Mouse (Mus musculus) lung, postnatal 0 days (tissue): ENCODE data around the gene App. TPM values are rescaled to one million over a fixed set of nuclear protein-coding genes. Genes with fewer than 3 reads are reported as not detected.

Experiments used
- ATAC-seq: fragments of 200-750 bp; cut with Nextera tagmentation; 2 replicates; pipeline ENCODE4 v1.8.0; 2017; ENCODE audit warnings: moderate library complexity
- DNase-seq: peaks from one replicate; pipeline ENCODE4 v3.0.0-alpha.2; 2016; ENCODE audit warnings: low spot score
- H3K27ac ChIP-seq: fragments of 300-500 bp; sonication (generic); 2 replicates; pipeline ENCODE4 v1.5.1; 2014; ENCODE audit warnings: antibody characterized with exemption, mild to moderate bottlenecking, low read length, mixed read lengths
- H3K27me3 ChIP-seq: fragments of 300-500 bp; sonication (generic); replicated peaks from 2 replicates; pipeline ENCODE4 v1.6.1; 2014; ENCODE audit warnings: low read length, mixed read lengths; ENCODE audit not compliant: insufficient read depth
- H3K36me3 ChIP-seq: fragments of 300-500 bp; sonication (generic); 2 replicates; pipeline ENCODE4 v1.6.1; 2014; ENCODE audit warnings: low read length, mixed read lengths; ENCODE audit not compliant: insufficient read depth
- H3K4me1 ChIP-seq: fragments of 300-500 bp; sonication (generic); 2 replicates; pipeline ENCODE4 v1.6.1; 2014; ENCODE audit warnings: antibody characterized with exemption, low read depth, low read length, mixed read lengths; ENCODE audit not compliant: insufficient read depth
- H3K4me2 ChIP-seq: fragments of 300-500 bp; sonication (generic); replicated peaks from 2 replicates; pipeline ENCODE4 v1.6.1; 2014; ENCODE audit warnings: low read depth, mild to moderate bottlenecking, low read length, moderate library complexity, mixed read lengths
- H3K4me3 ChIP-seq: fragments of 300-500 bp; sonication (generic); 2 replicates; pipeline ENCODE4 v1.5.1; 2014; ENCODE audit warnings: low read depth, low read length
- H3K9ac ChIP-seq: fragments of 300-500 bp; sonication (generic); replicated peaks from 2 replicates; pipeline ENCODE4 v1.6.1; 2014; ENCODE audit warnings: low read depth, mild to moderate bottlenecking
- H3K9me3 ChIP-seq: fragments of 300-500 bp; sonication (generic); 2 replicates; pipeline ENCODE4 v1.6.1; 2016; ENCODE audit warnings: low read length, mixed read lengths
- CTCF ChIP-seq: IDR thresholded peaks from 2 replicates; pipeline ENCODE4 v1.5.1; 2016; ENCODE audit warnings: antibody characterized with exemption, mild to moderate bottlenecking
- EP300 ChIP-seq: IDR thresholded peaks from 2 replicates; pipeline ENCODE4 v1.6.1; 2016; ENCODE audit warnings: antibody characterized with exemption, mild to moderate bottlenecking, control low read depth
- WGBS: fragments of 180-500 bp; shearing (Covaris S2); extraction: QIAGEN DNeasy Blood & Tissue Kit; methylation state at CpG from one replicate; pipeline ENCODE4 v1.1.7; 2014; 5-methylcytosine and 5-hydroxymethylcytosine counted together
- polyA plus RNA-seq: library from polyadenylated mRNA; unstranded; fragments of >200 nt; fragmentation: Nextera tagmentation; extraction: Ambion mirVana; gene quantifications from 2 replicates; pipeline ENCODE4 v1.2.1, GENCODE M21; 2015

App gene
- polyA plus RNA-seq, 1 experiment from 2014 or later = 425 TPM

DNA sequence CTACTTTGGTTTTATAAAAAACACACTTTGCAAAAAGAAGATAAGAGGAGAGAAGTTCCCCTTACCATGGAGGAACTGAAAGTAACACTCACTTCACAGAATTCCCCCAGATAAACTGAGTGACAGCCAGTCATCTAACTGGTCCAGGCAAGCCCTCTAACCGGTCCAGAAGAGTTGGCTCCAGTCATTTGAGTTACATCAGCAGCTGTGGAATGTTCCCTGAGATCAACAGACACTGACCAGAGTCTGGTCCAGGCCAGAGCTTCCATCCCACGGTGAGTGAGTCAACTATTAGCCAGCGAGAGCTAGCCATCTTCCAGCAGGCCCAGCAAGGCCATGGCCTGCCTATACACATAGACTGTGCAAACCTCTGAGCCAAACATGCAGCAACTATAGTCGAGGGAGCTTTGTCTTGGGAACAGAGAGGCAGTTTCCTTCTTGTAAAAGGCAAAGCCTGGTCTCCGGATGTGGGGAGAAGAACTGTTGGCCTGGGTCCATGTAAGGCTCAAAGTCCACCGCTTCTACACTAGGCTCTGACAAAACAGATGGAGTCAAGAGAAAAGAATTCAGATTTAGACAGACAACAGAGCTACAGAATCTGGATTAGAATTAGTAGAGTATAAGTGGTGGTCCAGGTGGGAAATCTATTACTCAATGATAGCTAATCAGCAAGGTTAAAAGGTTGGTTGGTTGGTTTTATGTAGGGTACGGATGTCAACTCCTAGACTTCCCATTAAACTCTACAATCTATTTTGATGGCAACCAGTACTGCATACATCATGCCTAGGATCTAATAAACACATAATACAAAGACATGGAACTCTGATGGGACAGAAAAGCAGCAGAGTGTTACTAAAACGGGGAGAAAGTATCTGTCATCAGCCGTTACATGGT lies 24.7 kb downstream of the App start:
- peak overlapping the region; percentile 57 for H3K27ac ChIP-seq
- H3K36me3 ChIP-seq = no peaks in the 10 kb centered on the region
- WGBS = 31% methylated on average over 9 of the region's 9 CpGs
- H3K4me2 ChIP-seq = no peak overlapping the region
- TF ChIP-seq CTCF = no peak
- TF ChIP-seq EP300 = peak; percentile 40; the same call in 1 of the 2 replicates
- no peaks in the 10 kb centered on the region for H3K27me3 ChIP-seq
- H3K9ac ChIP-seq = no peak overlapping the region
- DNase-seq = peak; percentile 72
- H3K9me3 ChIP-seq = no peaks in the 10 kb centered on the region
- H3K4me3 ChIP-seq = no peak overlapping the region
- peaks cover 31% of the 10 kb centered on the region; the same call in 1 of the 2 replicates for H3K4me1 ChIP-seq
- ATAC-seq = peak; percentile 76

DNA sequence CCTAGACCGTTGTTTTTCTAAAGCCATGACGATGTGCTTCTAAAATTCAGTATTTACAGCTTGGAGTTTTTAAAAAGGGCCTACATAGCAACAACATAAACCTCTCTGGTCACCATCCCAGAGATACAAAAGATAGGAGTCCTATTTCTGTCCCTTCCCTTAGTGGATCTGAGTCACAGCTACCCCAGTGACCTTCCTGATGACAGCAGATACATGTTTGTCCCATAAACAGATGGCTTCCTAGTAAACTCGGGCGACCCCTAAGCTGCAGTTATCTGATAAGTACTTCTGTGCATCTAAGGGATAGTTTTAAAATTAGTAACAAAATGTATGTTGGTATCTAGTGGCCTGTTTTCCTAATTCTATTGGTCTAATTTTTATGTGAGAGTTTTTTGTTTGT lies 26.1 kb downstream of the App start:
- no peaks in the 10 kb centered on the region for H3K36me3 ChIP-seq
- H3K27ac ChIP-seq = no peak overlapping the region
- no peaks in the 10 kb centered on the region for H3K27me3 ChIP-seq
- peaks cover 27% of the 10 kb centered on the region; the same call in 1 of the 2 replicates for H3K4me1 ChIP-seq
- no peak for DNase-seq
- 60% methylated on average over 4 of the region's 4 CpGs for WGBS
- H3K9me3 ChIP-seq = no peaks in the 10 kb centered on the region
- ATAC-seq = peak; percentile 34; the same call in 1 of the 2 replicates
- no peak overlapping the region for H3K9ac ChIP-seq
- H3K4me3 ChIP-seq = no peak overlapping the region
- H3K4me2 ChIP-seq = no peak overlapping the region
- TF ChIP-seq CTCF (no peak), EP300 (peak; percentile 84)

DNA sequence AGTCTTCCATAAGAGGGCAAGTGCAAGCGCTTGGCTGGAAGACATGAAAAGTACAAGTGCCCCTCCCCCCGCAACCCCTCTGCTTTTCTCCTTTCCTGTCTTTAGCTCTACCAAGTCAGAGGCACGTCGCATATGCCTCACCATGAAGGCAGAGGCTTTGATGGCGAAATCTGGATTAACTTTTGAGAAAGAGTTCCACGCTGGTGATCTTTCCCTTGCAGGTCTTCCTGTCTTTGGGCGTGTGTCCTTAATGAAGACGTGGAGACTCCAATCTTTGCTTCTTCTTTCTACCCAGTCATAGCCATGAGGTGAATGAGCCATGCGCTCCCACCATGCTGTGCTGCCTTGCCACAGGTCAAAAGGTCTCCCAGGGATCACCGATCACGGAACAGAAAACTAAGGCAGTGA lies 27.8 kb downstream of the App start:
- H3K4me3 ChIP-seq = no peak overlapping the region
- H3K4me2 ChIP-seq = no peak overlapping the region
- no peak for TF ChIP-seq EP300
- TF ChIP-seq CTCF = no peak

DNA sequence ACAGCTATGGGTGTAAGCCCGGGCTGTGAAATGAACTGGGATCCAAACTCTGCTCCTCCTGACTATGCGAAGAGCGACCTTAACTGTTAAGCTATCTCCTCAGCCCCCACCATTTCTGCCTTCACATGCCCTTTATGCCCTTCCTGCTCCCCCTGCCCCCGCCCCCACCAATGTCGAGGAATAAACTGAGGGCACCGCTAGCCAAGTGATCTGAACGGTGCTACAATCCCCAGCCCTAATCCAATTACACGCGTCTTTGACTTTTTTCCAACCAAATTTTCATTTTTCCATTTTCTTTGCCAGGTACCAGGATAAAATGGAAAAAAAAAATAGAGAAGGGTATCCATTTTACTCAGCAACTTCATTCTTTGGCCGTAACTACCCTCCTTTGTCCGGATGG lies 28.2 kb downstream of the App start:
- TF ChIP-seq EP300 (no peak), CTCF (no peak)
- H3K9ac ChIP-seq = no peak overlapping the region
- H3K27me3 ChIP-seq = no peaks in the 10 kb centered on the region
- ATAC-seq (no peak), DNase-seq (no peak)
- H3K4me1 ChIP-seq = peaks cover 14% of the 10 kb centered on the region; the same call in 1 of the 2 replicates
- WGBS = 85% methylated on average over 11 of the region's 11 CpGs
- H3K4me3 ChIP-seq = no peak overlapping the region
- H3K9me3 ChIP-seq = no peaks in the 10 kb centered on the region
- H3K4me2 ChIP-seq = no peak overlapping the region
- H3K36me3 ChIP-seq = no peaks in the 10 kb centered on the region
- H3K27ac ChIP-seq = no peak overlapping the region

More for the DNA sequence above, 27.8 kb downstream of the App start:
- H3K27me3 ChIP-seq = no peaks in the 10 kb centered on the region
- ATAC-seq (no peak), DNase-seq (no peak)
- H3K4me1 ChIP-seq = peaks cover 17% of the 10 kb centered on the region; the same call in 1 of the 2 replicates
- H3K9me3 ChIP-seq = no peaks in the 10 kb centered on the region
- H3K9ac ChIP-seq = no peak overlapping the region
- 90% methylated on average over 11 of the region's 11 CpGs for WGBS
- H3K27ac ChIP-seq = no peak overlapping the region
- no peaks in the 10 kb centered on the region for H3K36me3 ChIP-seq

DNA sequence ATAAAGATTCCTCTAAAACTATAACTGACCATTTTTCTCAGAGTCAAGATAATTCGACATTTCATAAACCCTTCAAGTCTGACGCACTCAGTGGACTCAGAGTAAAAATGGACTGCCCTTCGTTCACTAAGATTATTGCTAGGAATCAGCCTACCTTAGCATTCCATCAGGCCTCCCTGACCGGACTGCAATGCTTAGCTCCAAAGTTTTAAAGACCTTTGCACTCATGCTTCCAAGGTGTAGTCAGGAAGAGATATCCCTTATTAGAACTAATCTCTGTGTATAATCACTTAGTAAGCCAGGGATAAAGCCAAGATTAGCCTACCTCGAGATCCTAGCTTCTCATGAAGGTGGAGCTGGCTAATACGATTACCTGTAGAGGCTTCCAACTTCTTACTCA lies 29.2 kb downstream of the App start:
- H3K27me3 ChIP-seq = no peaks in the 10 kb centered on the region
- ATAC-seq (no peak), DNase-seq (no peak)
- H3K4me2 ChIP-seq = no peak overlapping the region
- H3K36me3 ChIP-seq = no peaks in the 10 kb centered on the region
- no peak overlapping the region for H3K27ac ChIP-seq
- H3K4me3 ChIP-seq = no peak overlapping the region
- no peak overlapping the region for H3K9ac ChIP-seq
- TF ChIP-seq EP300 (no peak), CTCF (no peak)
- peaks cover 12% of the 10 kb centered on the region; the same call in 1 of the 2 replicates for H3K4me1 ChIP-seq
- no peaks in the 10 kb centered on the region for H3K9me3 ChIP-seq
- WGBS = 83% methylated on average over 6 of the region's 6 CpGs

DNA sequence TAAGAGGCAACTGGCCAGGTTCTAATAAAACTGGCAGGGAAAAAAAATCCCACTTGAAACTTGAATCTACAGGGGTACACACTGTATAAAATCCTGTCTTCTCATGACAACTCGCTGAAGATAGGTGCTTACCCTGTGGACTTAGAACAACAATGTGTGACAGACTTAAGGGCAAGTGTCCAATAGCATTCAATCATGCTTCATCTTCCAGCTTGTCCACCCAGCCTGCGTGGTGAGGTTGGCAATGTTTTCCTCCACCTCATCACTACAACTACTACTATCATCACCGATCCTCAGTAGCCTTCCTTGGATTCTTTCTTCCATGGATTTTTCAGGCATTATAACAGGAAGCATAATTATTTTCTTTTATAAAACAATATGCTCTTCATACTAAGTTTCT lies 29.7 kb downstream of the App start:
- no peak overlapping the region for H3K4me3 ChIP-seq
- H3K9ac ChIP-seq = no peak overlapping the region
- H3K36me3 ChIP-seq = no peaks in the 10 kb centered on the region
- no peak for TF ChIP-seq CTCF
- H3K4me1 ChIP-seq = peaks cover 8% of the 10 kb centered on the region; the same call in 1 of the 2 replicates
- ATAC-seq (no peak), DNase-seq (no peak)
- H3K4me2 ChIP-seq = no peak overlapping the region
- WGBS = 64% methylated on average over 3 of the region's 3 CpGs
- H3K27ac ChIP-seq = no peak overlapping the region
- no peaks in the 10 kb centered on the region for H3K9me3 ChIP-seq
- H3K27me3 ChIP-seq = no peaks in the 10 kb centered on the region
